Mouse (Mus musculus) Patski (cell line): ENCODE data around the gene Ttc33. TPM values are rescaled to one million over a fixed set of nuclear protein-coding genes. Genes with fewer than 3 reads are reported as not detected.

Experiments used
- ATAC-seq: fragments of 100-300 bp; one replicate; pipeline ENCODE4 v1.8.0; 2021
- CTCF ChIA-PET: fragments of 350-600 bp; sonication (Branson Sonifier 250); formaldehyde crosslinking; loops from one replicate; lab custom pipeline; 2022; ENCODE audit warnings: inconsistent platforms; lab: Charles Lee
- POLR2A ChIA-PET: fragments of 350-600 bp; sonication (Branson Sonifier 250); formaldehyde crosslinking; loops from one replicate; lab custom pipeline; 2022; ENCODE audit warnings: antibody characterized with exemption, inconsistent platforms; lab: Charles Lee
- DNase-seq: peaks from one replicate; pipeline ENCODE4 v3.0.0-alpha.2; 2011; ENCODE audit warnings: low read depth, low spot score
- H3K27me3 ChIP-seq: fragments of 371-371 bp; one replicate; pipeline ENCODE4 v1.5.1; 2021
- CTCF ChIP-seq: fragments of 100-300 bp; IDR thresholded peaks from one replicate; pipeline ENCODE4 v1.5.1; 2021
- in situ Hi-C: fragments of 300-500 bp; cut with MboI; formaldehyde crosslinking; loops from 3 replicates; pipeline ENCODE4 v1.11.1; 2018; ENCODE audit warnings: low pct_unique_long_range_greater_than_20kb, mixed read lengths
- polyA plus RNA-seq: library from polyadenylated mRNA; unstranded; gene quantifications from one replicate; pipeline ENCODE4 v1.2.3, GENCODE M21; 2021

Gene Ttc33
- polyA plus RNA-seq: 59.8 TPM

- in situ Hi-C loops: no loop called here
- TF ChIP-seq CTCF: peak; percentile 60
- ChIA-PET POLR2A (interaction anchor here (0.7 to 1.0 kb wide), 2 partner anchors 35 to 58 kb away, joined by 3 read pairs; no protein-coding TSS in a partner anchor), CTCF (interaction anchor here (1.1 to 1.3 kb wide), 3 partner anchors 20 to 55 kb away, joined by 3 read pairs; no protein-coding TSS in a partner anchor)
- ATAC-seq (peak; percentile 75), DNase-seq (peak; percentile 33)
- no peaks in the 10 kb centered on the region for H3K27me3 ChIP-seq
These were observed at the start of gene Ttc33 for GRCm38 (mm10) chr15:5185366-5186292. TSS of gene Ttc33 (plus strand) at chr15:5185525.

GRCm38 (mm10) chr15:5138021-5138856, 47.1 kb upstream of the Ttc33 start:
- ChIA-PET CTCF (interaction anchor here (1.1 to 1.2 kb wide), 2 partner anchors 13 to 18 kb away, joined by 3 to 4 read pairs; no protein-coding TSS in a partner anchor), POLR2A (no interaction called here)
- ATAC-seq (no peak), DNase-seq (no peak)
- in situ Hi-C loops: no loop called here
- TF ChIP-seq CTCF: no peak
- no peaks in the 10 kb centered on the region for H3K27me3 ChIP-seq

- ATAC-seq: no peak
- TF ChIP-seq CTCF: no peak
- CTCF ChIA-PET: interaction anchor here (1.2 to 1.4 kb wide), 3 partner anchors 19 to 1252 kb away, joined by 3 read pairs; no protein-coding TSS in a partner anchor
- no peak for DNase-seq
- H3K27me3 ChIP-seq: no peaks in the 10 kb centered on the region
- in situ Hi-C loops: no loop called here
- POLR2A ChIA-PET: no interaction called here
These were observed 46.0 kb upstream of the Ttc33 start for GRCm38 (mm10) chr15:5139366-5139765.

GRCm38 (mm10) chr15:5139863-5140262, 45.5 kb upstream of the Ttc33 start:
- in situ Hi-C loops: no loop called here
- no peak for DNase-seq
- TF ChIP-seq CTCF: no peak
- ATAC-seq: no peak
- ChIA-PET CTCF (interaction anchor here (1.3 to 1.4 kb wide), 2 partner anchors 24 to 1252 kb away, joined by 3 read pairs; no protein-coding TSS in a partner anchor), POLR2A (no interaction called here)
- no peaks in the 10 kb centered on the region for H3K27me3 ChIP-seq

- ChIA-PET POLR2A (no interaction called here), CTCF (interaction anchor here (1.4 kb wide), 1 partner anchor 25 kb away, joined by 3 read pairs; no protein-coding TSS in a partner anchor)
- ATAC-seq (no peak), DNase-seq (no peak)
- TF ChIP-seq CTCF: no peak
- in situ Hi-C loops: no loop called here
- H3K27me3 ChIP-seq: no peaks in the 10 kb centered on the region
These were observed 45.0 kb upstream of the Ttc33 start for GRCm38 (mm10) chr15:5140357-5140756.

GRCm38 (mm10) chr15:5142047-5142446, 43.3 kb upstream of the Ttc33 start:
- no peak for TF ChIP-seq CTCF
- in situ Hi-C loops: no loop called here
- ATAC-seq: no peak
- no peaks in the 10 kb centered on the region for H3K27me3 ChIP-seq
- ChIA-PET CTCF (interaction anchor here (1.0 kb wide), 1 partner anchor 17 kb away, joined by 3 read pairs; no protein-coding TSS in a partner anchor), POLR2A (interaction anchor here (0.7 to 1.3 kb wide), 4 partner anchors 15 to 1148 kb away, joined by 3 to 14 read pairs (median 4); no protein-coding TSS in a partner anchor)
- DNase-seq: no peak

- no peak for ATAC-seq
- no peak for DNase-seq
- ChIA-PET POLR2A (interaction anchor here (0.7 to 1.3 kb wide), 4 partner anchors 16 to 1149 kb away, joined by 3 to 14 read pairs (median 4); no protein-coding TSS in a partner anchor), CTCF (interaction anchor here (0.6 to 1.1 kb wide), 2 partner anchors 18 to 1031 kb away, joined by 3 to 5 read pairs; no protein-coding TSS in a partner anchor)
- TF ChIP-seq CTCF: no peak
- in situ Hi-C loops: no loop called here
- H3K27me3 ChIP-seq: no peaks in the 10 kb centered on the region
These were observed 42.6 kb upstream of the Ttc33 start for GRCm38 (mm10) chr15:5142714-5143113.

GRCm38 (mm10) chr15:5143361-5144020, 41.8 kb upstream of the Ttc33 start, which contains the start of gene Prkaa1:
TSS of gene Prkaa1 (plus strand) at chr15:5143861.
- peak; percentile 85 for TF ChIP-seq CTCF
- no peaks in the 10 kb centered on the region for H3K27me3 ChIP-seq
- CTCF ChIA-PET: interaction anchor here (1.1 kb wide), 1 partner anchor 19 kb away, joined by 5 read pairs; no protein-coding TSS in a partner anchor
- ATAC-seq: peak; percentile 80
- in situ Hi-C loops: no loop called here
- DNase-seq: no peak
- POLR2A ChIA-PET: interaction anchor here (1.2 to 1.3 kb wide), 2 partner anchors 16 to 28 kb away, joined by 3 to 4 read pairs; partner anchors contain the start of gene Rpl37
